Mouse (Mus musculus) CH12.LX (cell line): Measurements from ENCODE around the gene Calm4. TPM values are rescaled to one million over a fixed set of nuclear protein-coding genes. Genes with fewer than 3 reads are reported as not detected.

Experiments
- DNase-seq: peaks from one replicate; pipeline ENCODE4 v3.0.0-alpha.2; 2013; ENCODE audit errors: extremely low read depth
- H3K27ac ChIP-seq: 2 replicates; pipeline ENCODE4 v1.5.1; 2012; ENCODE audit warnings: low read depth, mild to moderate bottlenecking, control low read depth, moderate library complexity; ENCODE audit not compliant: insufficient read depth
- H3K27me3 ChIP-seq: replicated peaks from 2 replicates; pipeline ENCODE3; 2012; ENCODE audit warnings: inconsistent platforms
- H3K36me3 ChIP-seq, 2 experiments: replicated peaks in 1 of 2; 2 replicates each; pipeline versions ENCODE3 to v1.6.1; 2012; ENCODE audit warnings: inconsistent platforms in 1 of 2, low read length in 1 of 2, mild to moderate bottlenecking in 1 of 2, mixed read lengths in 1 of 2, moderate library complexity in 1 of 2; ENCODE audit not compliant: control insufficient read depth in 1 of 2, insufficient read depth in 1 of 2
- H3K4me1 ChIP-seq, 2 experiments: 2 replicates each; pipeline ENCODE4 v1.6.1; 2012; ENCODE audit warnings: inconsistent platforms in 1 of 2, moderate library complexity in 1 of 2; ENCODE audit not compliant: insufficient read depth in 2 of 2, control insufficient read depth in 1 of 2
- H3K4me2 ChIP-seq: 2 replicates; pipeline ENCODE4 v1.6.1; 2012; ENCODE audit warnings: low read depth, mild to moderate bottlenecking, control low read depth; ENCODE audit not compliant: poor library complexity, insufficient read depth, severe bottlenecking
- H3K4me3 ChIP-seq, 3 experiments: fragments of 150-350 bp in 1 of 3; sonication (generic) in 1 of 3; replicated peaks in 1 of 3; 2 replicates each; pipeline versions ENCODE3 to v1.5.1; 2011 to 2012; ENCODE audit warnings: low read depth in 2 of 3, low read length in 2 of 3, mild to moderate bottlenecking in 2 of 3, moderate library complexity in 2 of 3, control low read depth in 1 of 3, improper control_type of control experiment in 1 of 3, inconsistent platforms in 1 of 3, mixed read lengths in 1 of 3; ENCODE audit not compliant: poor library complexity in 1 of 3
- H3K79me2 ChIP-seq: replicated peaks from 2 replicates; pipeline ENCODE4 v1.6.1; 2012; ENCODE audit warnings: mild to moderate bottlenecking, moderate library complexity; ENCODE audit not compliant: control insufficient read depth, poor library complexity, insufficient read depth, severe bottlenecking; ENCODE audit errors: extremely low read depth
- H3K9ac ChIP-seq: 2 replicates; pipeline ENCODE4 v1.6.1; 2012; ENCODE audit warnings: low read depth, mild to moderate bottlenecking, control low read depth, moderate library complexity; ENCODE audit not compliant: insufficient read depth
- H3K9me3 ChIP-seq: replicated peaks from 2 replicates; pipeline ENCODE3; 2012; ENCODE audit warnings: low read length, inconsistent platforms, mixed read lengths
- CTCF ChIP-seq, 2 experiments: IDR thresholded peaks in 1 of 2; conservative IDR thresholded peaks in 1 of 2; 2 replicates each; pipeline ENCODE4 v1.5.1; 2011 to 2012; ENCODE audit warnings: low read depth in 2 of 2, low read length in 2 of 2, improper control_type of control experiment in 1 of 2, inconsistent platforms in 1 of 2, mild to moderate bottlenecking in 1 of 2, moderate library complexity in 1 of 2
- EP300 ChIP-seq: IDR thresholded peaks from 2 replicates; pipeline ENCODE4 v1.6.1; 2011; ENCODE audit warnings: low read length, improper control_type of control experiment
- ETS1 ChIP-seq: conservative IDR thresholded peaks from 2 replicates; pipeline ENCODE4 v1.6.1; 2012; ENCODE audit warnings: low read depth, mild to moderate bottlenecking, inconsistent platforms, low read length, improper control_type of control experiment, moderate library complexity
- JUN ChIP-seq: IDR thresholded peaks from 2 replicates; pipeline ENCODE4 v1.6.1; 2011; ENCODE audit warnings: low read depth, mild to moderate bottlenecking, low read length, improper control_type of control experiment, moderate library complexity; ENCODE audit not compliant: insufficient read depth
- JUND ChIP-seq: conservative IDR thresholded peaks from 2 replicates; pipeline ENCODE4 v1.6.1; 2011; ENCODE audit warnings: low read depth, low read length, improper control_type of control experiment
- KAT2A ChIP-seq: IDR thresholded peaks from 2 replicates; pipeline ENCODE4 v1.6.1; 2012; ENCODE audit warnings: low read length, improper control_type of control experiment, inconsistent platforms; ENCODE audit not compliant: insufficient replicate concordance
- MAFK ChIP-seq: IDR thresholded peaks from 2 replicates; pipeline ENCODE4 v1.6.1; 2011; ENCODE audit warnings: low read length, improper control_type of control experiment; ENCODE audit not compliant: insufficient replicate concordance
- MAX ChIP-seq: IDR thresholded peaks from 2 replicates; pipeline ENCODE4 v1.6.1; 2011; ENCODE audit warnings: low read length, improper control_type of control experiment
- MEF2A ChIP-seq: IDR thresholded peaks from 2 replicates; pipeline ENCODE4 v1.6.1; 2014; ENCODE audit warnings: low read depth, mild to moderate bottlenecking, inconsistent platforms, low read length, improper control_type of control experiment, borderline replicate concordance
- MXI1 ChIP-seq: IDR thresholded peaks from 2 replicates; pipeline ENCODE4 v1.6.1; 2011; ENCODE audit warnings: mild to moderate bottlenecking, low read depth, low read length, improper control_type of control experiment
- NELFE ChIP-seq: IDR thresholded peaks from 2 replicates; pipeline ENCODE4 v1.6.1; 2011; ENCODE audit warnings: low read depth, low read length, improper control_type of control experiment
- NRF1 ChIP-seq: IDR thresholded peaks from 2 replicates; pipeline ENCODE4 v1.6.1; 2014; ENCODE audit warnings: low read depth, mild to moderate bottlenecking, inconsistent platforms, low read length, improper control_type of control experiment, moderate library complexity
- PAX5 ChIP-seq: IDR thresholded peaks from 2 replicates; pipeline ENCODE4 v1.6.1; 2012; ENCODE audit warnings: low read length, inconsistent platforms, mixed read lengths
- POLR2AphosphoS2 ChIP-seq: IDR thresholded peaks from 2 replicates; pipeline ENCODE4 v1.6.1; 2011; ENCODE audit warnings: low read depth, low read length, improper control_type of control experiment
- RCOR1 ChIP-seq: conservative IDR thresholded peaks from 2 replicates; pipeline ENCODE4 v1.6.1; 2012; ENCODE audit warnings: low read depth, mild to moderate bottlenecking, inconsistent platforms, low read length, improper control_type of control experiment
- SIN3A ChIP-seq: IDR thresholded peaks from 2 replicates; pipeline ENCODE4 v1.6.1; 2012; ENCODE audit warnings: low read length, improper control_type of control experiment, inconsistent platforms
- SMC3 ChIP-seq: IDR thresholded peaks from 2 replicates; pipeline ENCODE4 v1.6.1; 2011; ENCODE audit warnings: low read depth, low read length, improper control_type of control experiment
- TCF12 ChIP-seq: IDR thresholded peaks from 2 replicates; pipeline ENCODE4 v1.6.1; 2014; ENCODE audit warnings: low read depth, mild to moderate bottlenecking, inconsistent platforms, low read length, improper control_type of control experiment
- USF2 ChIP-seq: conservative IDR thresholded peaks from 2 replicates; pipeline ENCODE4 v1.6.1; 2011; ENCODE audit warnings: low read depth, low read length, improper control_type of control experiment
- ZC3H11A ChIP-seq: IDR thresholded peaks from 2 replicates; pipeline ENCODE4 v1.6.1; 2012; ENCODE audit warnings: low read depth, mild to moderate bottlenecking, inconsistent platforms, low read length, improper control_type of control experiment
- ZKSCAN1 ChIP-seq: IDR thresholded peaks from 2 replicates; pipeline ENCODE4 v1.6.1; 2012; ENCODE audit warnings: low read depth, inconsistent platforms, low read length, improper control_type of control experiment, borderline replicate concordance
- dilution Hi-C: fragments of 300-500 bp; cut with MboI; formaldehyde crosslinking; loops from 2 replicates; pipeline ENCODE4 v1.14.3; 2020; ENCODE audit warnings: low sequenced_read_pairs; ENCODE audit not compliant: extremely low pct_unique_long_range_greater_than_20kb, extremely low pct_ligation_motif_present
- in situ Hi-C: fragments of 300-500 bp; cut with MboI; formaldehyde crosslinking; loops from 3 replicates; pipeline ENCODE4 v1.14.3; 2019; ENCODE audit warnings: low sequenced_read_pairs, low pct_ligation_motif_present, low pct_unique_long_range_greater_than_20kb, mixed read lengths
- polyA plus RNA-seq: library from polyadenylated mRNA; unstranded; fragments of >175 nt; gene quantifications from 2 replicates; pipeline ENCODE4 v1.2.1, GENCODE M21; 2012; ENCODE audit warnings: low read depth; ENCODE audit not compliant: insufficient read length
- total RNA-seq, 2 experiments: library from RNA; depleted of rRNA; stranded (reverse); fragments of 300-350 nt in 1 of 2; fragments of >200 nt in 1 of 2; gene quantifications; 2 replicates each; pipeline ENCODE4 v1.2.3; 2012 to 2014

Calm4 gene
- total and polyA plus RNA-seq, 3 experiments = not detected

DNA sequence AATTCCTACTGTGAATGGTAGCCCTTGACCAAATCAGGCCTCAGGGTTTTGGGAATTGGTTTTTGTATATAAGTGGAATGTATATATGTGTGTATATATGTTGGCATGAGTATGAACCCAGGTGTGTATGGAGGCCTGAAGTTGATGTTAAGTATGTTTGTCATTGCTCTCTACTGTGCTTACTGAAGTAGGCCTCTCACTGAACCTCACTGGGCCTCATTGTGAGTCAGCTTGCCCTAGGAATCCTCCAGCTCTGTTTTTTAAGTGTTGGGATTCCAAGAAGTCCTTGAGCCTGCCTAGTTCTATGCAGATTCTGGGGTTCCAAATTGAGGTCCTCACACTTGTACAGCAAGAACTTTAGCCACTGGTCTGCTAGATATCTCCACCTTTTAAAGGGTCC is 32.3 kb downstream of the Calm4 start:
- no peak for DNase-seq
- H3K36me3 ChIP-seq = no peaks in the 10 kb centered on the region
- no peak for TF ChIP-seq ZKSCAN1
- TF ChIP-seq TCF12 = no peak
- no peak for TF ChIP-seq RCOR1
- TF ChIP-seq SMC3 = no peak
- no peak for TF ChIP-seq ETS1
- TF ChIP-seq MAX = no peak
- no peak for TF ChIP-seq ZC3H11A
- no peak for TF ChIP-seq MXI1
- no peak for TF ChIP-seq JUN
- no peak for TF ChIP-seq EP300
- no peak for TF ChIP-seq POLR2AphosphoS2
- TF ChIP-seq KAT2A = no peak
- no peak for TF ChIP-seq NELFE
- TF ChIP-seq USF2 = no peak
- no peak for TF ChIP-seq CTCF (conservative IDR thresholded peaks at IDR 0.05 in 1 of 2, IDR thresholded peaks at IDR 0.05 in 1 of 2; ENCODE audit: low read depth in 2 of 2, low read length in 2 of 2)
- no peak for TF ChIP-seq JUND
- no peak for TF ChIP-seq PAX5
- TF ChIP-seq, all 38 proteins: peak for 0
- Histone ChIP-seq H3K4me2 (no peak overlapping the region), H3K9ac (no peak overlapping the region), H3K27me3 (no peaks in the 10 kb centered on the region), H3K79me2 (no peaks in the 10 kb centered on the region), H3K27ac (no peak overlapping the region), H3K4me1 (peaks cover 0 to 6% of the 10 kb centered on the region in 2 experiments; a peak in 2 of 4 replicates), H3K4me3 (no peak overlapping the region), H3K9me3 (no peaks in the 10 kb centered on the region)
- dilution Hi-C loops (no loop called here), in situ Hi-C loops (no loop called here)

DNA sequence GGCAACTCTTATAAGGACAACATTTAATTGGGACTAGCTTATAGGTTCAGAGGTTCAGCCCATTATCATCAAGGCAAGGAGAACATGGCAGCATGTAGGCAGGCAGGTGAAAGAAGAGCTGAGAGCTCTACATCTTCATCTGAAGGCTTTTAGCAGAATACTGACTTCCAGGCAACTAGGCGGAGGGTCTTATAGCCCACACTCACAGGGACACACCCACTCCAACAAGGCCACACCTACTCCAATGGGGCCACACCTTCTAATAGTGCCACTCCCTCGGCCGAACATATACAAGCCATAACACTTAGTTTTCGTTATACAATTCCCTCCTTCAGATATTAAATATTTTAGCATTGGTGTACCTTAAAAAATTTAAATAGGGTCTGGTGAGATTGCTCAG is 35.3 kb downstream of the Calm4 start:
- TF ChIP-seq MEF2A (no peak), TCF12 (no peak), USF2 (no peak), ETS1 (no peak), MXI1 (no peak), PAX5 (no peak), MAFK (no peak), JUND (no peak), NRF1 (no peak), SIN3A (no peak)
- in situ Hi-C loops = no loop called here
- no peaks in the 10 kb centered on the region for H3K9me3 ChIP-seq
- no peak overlapping the region for H3K9ac ChIP-seq
- no peak overlapping the region for H3K27ac ChIP-seq
- no peaks in the 10 kb centered on the region for H3K4me1 ChIP-seq
- no peak overlapping the region for H3K4me3 ChIP-seq
- no peak for DNase-seq
- H3K27me3 ChIP-seq = no peaks in the 10 kb centered on the region
- H3K4me2 ChIP-seq = no peak overlapping the region
- no peaks in the 10 kb centered on the region for H3K79me2 ChIP-seq
- dilution Hi-C loops = no loop called here
- no peaks in the 10 kb centered on the region for H3K36me3 ChIP-seq
